Comparison of ENCODE assay signal across 9 mouse cellular contexts in genomic region chr4:52989248-52989647, GRCm38 (mm10). TPM values are rescaled to one million over a fixed set of nuclear protein-coding genes. Genes with fewer than 3 reads are reported as not detected.
A peak's percentile ranks its signal among the peaks of the same experiment; 100 is the strongest.
DNase-seq lines count a peak whose midpoint lies in the region; ATAC-seq lines count a peak whose summit lies in the region.
"Had no signal": no experiment of that assay in that cellular context is flagged by ENCODE, and none has a peak within 500 bp of the region (broad histone marks: within the 10 kb centered on the region; RNA-seq: fewer than 3 reads in every experiment).

Gene Nipsnap3a, plus strand, starts transcription at chr4:52989272.

- peak within 1 kb of the TSS; percentile 40; the same call in 1 of the 2 replicates for H3K4me3 ChIP-seq in heart, embryonic 10.5 days
- no peak within 1 kb of the TSS for H3K4me3 ChIP-seq in hindbrain, embryonic 14.5 days (replicated peaks; ENCODE audit: low read length)
- peak within 1 kb of the TSS; percentile 9; the same call in 1 of the 2 replicates for H3K4me3 ChIP-seq in midbrain, embryonic 11.5 days (ENCODE audit: low read depth, low read length)
- H3K4me3 ChIP-seq: myocyte had no signal

- no peak within 1 kb of the TSS for H3K27ac ChIP-seq in heart, embryonic 10.5 days
- no peak within 1 kb of the TSS for H3K27ac ChIP-seq in hindbrain, embryonic 14.5 days
- no peak within 1 kb of the TSS for H3K27ac ChIP-seq in midbrain, embryonic 11.5 days (ENCODE audit: low read depth, low read length)

- no peaks in the 10 kb centered on the region for H3K27me3 ChIP-seq in heart, embryonic 10.5 days (ENCODE audit: insufficient read depth, poor library complexity, severe bottlenecking)
- H3K27me3 ChIP-seq in hindbrain, embryonic 14.5 days (ENCODE audit: control insufficient read depth, insufficient read depth, low read length), result no peaks in the 10 kb centered on the region
- no peaks in the 10 kb centered on the region for H3K27me3 ChIP-seq in midbrain, embryonic 11.5 days (ENCODE audit: control insufficient read depth, insufficient read depth, low read length)

- H3K9me3 ChIP-seq in heart, embryonic 10.5 days, result no peaks in the 10 kb centered on the region
- no peaks in the 10 kb centered on the region for H3K9me3 ChIP-seq in hindbrain, embryonic 14.5 days (ENCODE audit: control insufficient read depth, low read length)
- no peaks in the 10 kb centered on the region for H3K9me3 ChIP-seq in midbrain, embryonic 11.5 days (ENCODE audit: control insufficient read depth, low read length)

- WGBS in heart, embryonic 10.5 days, result 31% methylated on average over 12 of the region's 12 CpGs
- WGBS in hindbrain, embryonic 14.5 days, result 35% methylated on average over 12 of the region's 12 CpGs
- WGBS in midbrain, embryonic 11.5 days, result 38% methylated on average over 12 of the region's 12 CpGs

- peaks cover 3% of the 10 kb centered on the region; the same call in 1 of the 2 replicates for H3K4me1 ChIP-seq in heart, embryonic 10.5 days
- H3K4me1 ChIP-seq in hindbrain, embryonic 14.5 days (replicated peaks; ENCODE audit: control insufficient read depth, insufficient read depth, low read length), result no peaks in the 10 kb centered on the region
- no peaks in the 10 kb centered on the region for H3K4me1 ChIP-seq in midbrain, embryonic 11.5 days (ENCODE audit: control insufficient read depth, insufficient read depth, low read length)

- H3K36me3 ChIP-seq in heart, embryonic 10.5 days, result no peaks in the 10 kb centered on the region
- H3K36me3 ChIP-seq in hindbrain, embryonic 14.5 days (replicated peaks; ENCODE audit: control insufficient read depth, insufficient read depth), result no peaks in the 10 kb centered on the region
- no peaks in the 10 kb centered on the region for H3K36me3 ChIP-seq in midbrain, embryonic 11.5 days (ENCODE audit: control insufficient read depth, insufficient read depth, low read length)

- ATAC-seq in hindbrain, embryonic 14.5 days (ENCODE audit: low FRiP score), result no peak
- peak; percentile 52; the same call in 1 of the 2 replicates for ATAC-seq in midbrain, embryonic 11.5 days (ENCODE audit: low FRiP score)

- peak within 1 kb of the TSS; percentile 19 for H3K4me2 ChIP-seq in hindbrain, embryonic 14.5 days (replicated peaks)
- H3K4me2 ChIP-seq in midbrain, embryonic 11.5 days, result peak within 1 kb of the TSS; percentile 34

- no peak for DNase-seq in heart, embryonic 10.5 days (ENCODE audit: low spot score)
- no peak for DNase-seq in heart, adult 18-20 months
- peak; percentile 46 for DNase-seq in embryo, embryonic 11 days
- no peak for DNase-seq in hindbrain, embryonic 14.5 days (ENCODE audit: low spot score)
- DNase-seq in midbrain, embryonic 11.5 days (ENCODE audit: low spot score, missing footprints), result no peak
- no peak for DNase-seq in spleen, postnatal 36 days (ENCODE audit: low spot score in 2 of 2)
- no peak for DNase-seq in spleen, postnatal 4 days (ENCODE audit: low spot score in 2 of 2)
- DNase-seq in spleen, postnatal 10 days (ENCODE audit: low spot score in 2 of 2), result no peak

- no peak within 1 kb of the TSS for H3K9ac ChIP-seq in hindbrain, embryonic 14.5 days
- 0 out of 2 replicates have a peak within 1 kb of the TSS, but pooled peaks have one; percentile 17 for H3K9ac ChIP-seq in midbrain, embryonic 11.5 days (ENCODE audit: low read length)

RNA-seq across cellular contexts. Expression of gene Nipsnap3a, which starts in this region (rescaled TPM):
- polyA plus RNA-seq in heart, embryonic 10.5 days (2016; fragmentation: Nextera tagmentation; extraction: Ambion mirVana), result not detected in 2 replicates
- not detected for total RNA-seq in heart, adult 18-20 months (2021)
- not detected in 2 replicates for polyA plus RNA-seq in hindbrain, embryonic 14.5 days (2014; fragmentation: Nextera tagmentation; extraction: Ambion mirVana)
- not detected in 2 replicates for polyA plus RNA-seq in midbrain, embryonic 11.5 days (2014; fragmentation: Nextera tagmentation; extraction: Ambion mirVana)
- polyA plus RNA-seq: myocyte had no signal

Comparison
In these comparisons a context has a peak if more than half of its experiments do, and no peak if none do; other contexts are left out.
1. Peak in ATAC-seq, H3K4me3 ChIP-seq, H3K9ac ChIP-seq and H3K4me2 ChIP-seq in midbrain, embryonic 11.5 days; RNA of the gene not detected or under 1 TPM.